Mouse (Mus musculus) kidney, postnatal 36 days (tissue): ENCODE data around the gene Trim26.
"Not testable (repeated sequence)": the region's sequence is repeated elsewhere in the genome, so short reads cannot be mapped to it uniquely, and the experiment has no call there.

Experiments
- DNase-seq, 2 experiments: peaks; one replicate each; pipeline ENCODE4 v3.0.0; 2021 to 2022; ENCODE audit warnings: mixed read lengths in 2 of 2

Trim26 gene

GRCm38 (mm10) chr17:36836874-36837647 lies at the start of gene Trim26:
Trim26 (plus strand) TSS chr17:36837134.
- peak; percentile 97 to 99 for DNase-seq

- DNase-seq = no peak
Measured at GRCm38 (mm10) chr17:36788351-36788750, 48.6 kb upstream of the Trim26 start.

GRCm38 (mm10) chr17:36788801-36789200 lies 48.1 kb upstream of the Trim26 start:
- peak; percentile 72 to 83 for DNase-seq

- no peak for DNase-seq
Measured at GRCm38 (mm10) chr17:36799493-36799892, 37.4 kb upstream of the Trim26 start.

- not testable (repeated sequence) for DNase-seq
Measured at GRCm38 (mm10) chr17:36799921-36800462, 36.9 kb upstream of the Trim26 start.

GRCm38 (mm10) chr17:36811871-36812270 lies 25.1 kb upstream of the Trim26 start, which contains the start of gene H2-M10.6:
H2-M10.6 (plus strand) TSS chr17:36812171.
- DNase-seq = no peak

GRCm38 (mm10) chr17:36824005-36824404 lies 12.9 kb upstream of the Trim26 start:
- peak; percentile 64 to 84 for DNase-seq

- DNase-seq = peak in 1 of 2 experiments; percentile 16
Measured at GRCm38 (mm10) chr17:36825525-36825924, 11.4 kb upstream of the Trim26 start.

GRCm38 (mm10) chr17:36826002-36826401 lies 10.9 kb upstream of the Trim26 start:
- DNase-seq = peak; percentile 93 to 94

- DNase-seq = no peak
Measured at GRCm38 (mm10) chr17:36828488-36828887, 8.4 kb upstream of the Trim26 start.

- no peak for DNase-seq
Measured at GRCm38 (mm10) chr17:36830470-36830869, 6.5 kb upstream of the Trim26 start.

- no peak for DNase-seq
Measured at GRCm38 (mm10) chr17:36832694-36833093, 4.2 kb upstream of the Trim26 start.

- peak; percentile 73 to 82 for DNase-seq
Measured at GRCm38 (mm10) chr17:36835591-36836426, 1.1 kb upstream of the Trim26 start.

- no peak for DNase-seq
Measured at GRCm38 (mm10) chr17:36836427-36836812, 514 bp upstream of the Trim26 start.

GRCm38 (mm10) chr17:36839001-36839400 lies 2.1 kb downstream of the Trim26 start:
- no peak for DNase-seq

- no peak for DNase-seq
Measured at GRCm38 (mm10) chr17:36839931-36840330, 3.0 kb downstream of the Trim26 start.

- no peak for DNase-seq
Measured at GRCm38 (mm10) chr17:36840961-36841445, 4.1 kb downstream of the Trim26 start.

- DNase-seq = no peak
Measured at GRCm38 (mm10) chr17:36843696-36844095, 6.8 kb downstream of the Trim26 start.

- peak in 1 of 2 experiments; percentile 34 for DNase-seq
Measured at GRCm38 (mm10) chr17:36844286-36844719, 7.4 kb downstream of the Trim26 start.

- DNase-seq = no peak
Measured at GRCm38 (mm10) chr17:36844725-36845124, 7.8 kb downstream of the Trim26 start.

- no peak for DNase-seq
Measured at GRCm38 (mm10) chr17:36848911-36849310, 12.0 kb downstream of the Trim26 start.

- no peak for DNase-seq
Measured at GRCm38 (mm10) chr17:36849992-36850391, 13.1 kb downstream of the Trim26 start.

GRCm38 (mm10) chr17:36851200-36851599 lies 14.3 kb downstream of the Trim26 start:
- no peak for DNase-seq
